Mouse (Mus musculus) embryonic facial prominence, embryonic 15.5 days (tissue): ENCODE results near the gene Chst10. TPM values are rescaled to one million over a fixed set of nuclear protein-coding genes. Genes with fewer than 3 reads are reported as not detected.

Experiments
- ATAC-seq: fragments of 200-750 bp; cut with Nextera tagmentation; 2 replicates; pipeline ENCODE4 v1.8.0; 2017; ENCODE audit warnings: low read depth, moderate TSS enrichment; ENCODE audit not compliant: insufficient number of reproducible peaks, low FRiP score, low TSS enrichment
- H3K27ac ChIP-seq: fragments of 300-500 bp; sonication (generic); replicated peaks from 2 replicates; pipeline ENCODE4 v1.5.1; 2015; ENCODE audit warnings: mild to moderate bottlenecking, inconsistent platforms
- H3K27me3 ChIP-seq: fragments of 300-500 bp; sonication (generic); 2 replicates; pipeline ENCODE4 v1.6.1; 2015; ENCODE audit warnings: inconsistent platforms
- H3K36me3 ChIP-seq: fragments of 300-500 bp; sonication (generic); 2 replicates; pipeline ENCODE4 v1.6.1; 2015; ENCODE audit warnings: mild to moderate bottlenecking, inconsistent platforms
- H3K4me1 ChIP-seq: fragments of 300-500 bp; sonication (generic); 2 replicates; pipeline ENCODE4 v1.6.1; 2015; ENCODE audit warnings: inconsistent platforms
- H3K4me2 ChIP-seq: fragments of 300-500 bp; sonication (generic); replicated peaks from 2 replicates; pipeline ENCODE4 v1.6.1; 2015; ENCODE audit warnings: mild to moderate bottlenecking, inconsistent platforms
- H3K4me3 ChIP-seq: fragments of 300-500 bp; sonication (generic); replicated peaks from 2 replicates; pipeline ENCODE4 v1.5.1; 2015; ENCODE audit warnings: mild to moderate bottlenecking, inconsistent platforms
- H3K9ac ChIP-seq: fragments of 300-500 bp; sonication (generic); 2 replicates; pipeline ENCODE4 v1.6.1; 2015; ENCODE audit warnings: inconsistent platforms
- H3K9me3 ChIP-seq: fragments of 300-500 bp; sonication (generic); replicated peaks from 2 replicates; pipeline ENCODE4 v1.6.1; 2016; ENCODE audit warnings: inconsistent platforms
- WGBS: fragments of 180-500 bp; shearing (Covaris S2); methylation state at CpG from one replicate; pipeline ENCODE4 v1.1.7; 2015; 5-methylcytosine and 5-hydroxymethylcytosine counted together
- polyA plus RNA-seq: library from polyadenylated mRNA; unstranded; fragments of >200 nt; fragmentation: Nextera tagmentation; extraction: Ambion mirVana; gene quantifications from 2 replicates; pipeline ENCODE4 v1.2.1, GENCODE M21; 2015

The Chst10 gene
- polyA plus RNA-seq, 1 experiment from 2014 or later = 9.4 TPM

DNA sequence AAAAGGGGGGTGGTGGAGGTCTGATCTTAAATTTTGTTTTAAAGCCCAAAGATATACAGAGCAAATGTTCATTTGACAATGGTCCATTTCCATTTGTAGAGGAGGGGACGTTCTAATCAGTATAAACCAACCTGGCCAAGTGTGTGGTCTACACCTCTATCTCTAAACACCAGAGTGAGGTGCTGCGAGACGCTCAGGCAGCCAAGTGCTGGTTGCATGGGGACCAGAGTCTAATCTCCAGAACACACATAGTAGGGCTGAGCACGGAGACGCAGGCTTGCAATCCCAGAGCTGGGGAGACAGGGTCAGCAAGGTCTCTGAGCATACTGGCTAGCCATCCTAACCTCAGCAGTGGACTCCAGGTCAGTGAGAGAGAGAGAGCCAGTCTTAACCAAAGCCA, 6.5 kb downstream of the Chst10 start:
- Histone ChIP-seq H3K27ac (no peak overlapping the region), H3K4me2 (no peak overlapping the region), H3K9ac (no peak overlapping the region), H3K27me3 (no peaks in the 10 kb centered on the region), H3K4me1 (peaks cover 14% of the 10 kb centered on the region; the same call in 1 of the 2 replicates), H3K36me3 (no peaks in the 10 kb centered on the region), H3K4me3 (no peak overlapping the region), H3K9me3 (no peaks in the 10 kb centered on the region)
- 92% methylated on average over 5 of the region's 5 CpGs for WGBS
- ATAC-seq = no peak

DNA sequence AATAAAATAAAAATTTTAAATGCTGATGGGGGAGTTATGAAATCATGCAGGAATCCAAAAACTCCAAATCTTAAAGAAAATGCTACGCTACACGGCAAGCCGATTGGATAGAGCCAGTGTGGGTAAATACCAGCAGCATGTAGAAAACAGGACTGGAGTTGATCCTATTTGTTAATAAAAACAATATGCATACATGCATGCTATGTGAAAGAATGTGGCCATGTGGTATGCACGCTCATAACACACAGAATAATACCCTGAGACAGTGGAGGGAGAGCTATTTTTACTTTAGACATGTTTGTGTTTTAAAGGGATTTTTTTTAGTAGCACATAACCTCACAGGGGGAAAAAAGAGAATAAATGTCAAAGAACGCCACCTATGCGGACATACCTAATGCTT, 9.2 kb downstream of the Chst10 start:
- Histone ChIP-seq H3K4me2 (no peak overlapping the region; the same call in 1 of the 2 replicates), H3K4me3 (no peak overlapping the region), H3K4me1 (peaks cover 18% of the 10 kb centered on the region), H3K27ac (peak overlapping the region; percentile 71), H3K36me3 (peaks cover 5% of the 10 kb centered on the region; the same call in 1 of the 2 replicates), H3K27me3 (no peaks in the 10 kb centered on the region), H3K9ac (no peak overlapping the region), H3K9me3 (no peaks in the 10 kb centered on the region)
- WGBS = 40% methylated on average over 6 of the region's 6 CpGs
- ATAC-seq = peak; percentile 61; the same call in 1 of the 2 replicates

DNA sequence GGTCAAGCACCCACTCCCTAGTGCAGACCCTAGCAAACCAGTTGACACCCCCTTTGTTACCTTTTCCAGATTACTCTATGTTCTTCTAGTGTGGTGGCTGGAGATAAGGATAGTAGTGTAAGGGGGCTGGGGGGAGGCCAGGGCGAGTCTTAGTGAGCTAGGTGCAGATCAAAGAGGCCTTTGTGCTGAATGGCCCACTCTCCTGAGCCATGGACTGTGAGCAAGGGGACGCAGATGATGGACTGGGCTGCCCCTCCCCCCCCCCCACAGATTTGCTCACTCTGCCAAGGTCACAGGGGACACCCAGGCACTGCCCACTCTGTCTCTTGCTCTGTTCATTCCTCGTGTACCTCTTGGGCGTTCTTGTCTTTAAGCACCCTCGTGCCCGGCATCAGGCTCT, 10.9 kb downstream of the Chst10 start:
- ATAC-seq = no peak
- peaks cover 18% of the 10 kb centered on the region for H3K4me1 ChIP-seq

DNA sequence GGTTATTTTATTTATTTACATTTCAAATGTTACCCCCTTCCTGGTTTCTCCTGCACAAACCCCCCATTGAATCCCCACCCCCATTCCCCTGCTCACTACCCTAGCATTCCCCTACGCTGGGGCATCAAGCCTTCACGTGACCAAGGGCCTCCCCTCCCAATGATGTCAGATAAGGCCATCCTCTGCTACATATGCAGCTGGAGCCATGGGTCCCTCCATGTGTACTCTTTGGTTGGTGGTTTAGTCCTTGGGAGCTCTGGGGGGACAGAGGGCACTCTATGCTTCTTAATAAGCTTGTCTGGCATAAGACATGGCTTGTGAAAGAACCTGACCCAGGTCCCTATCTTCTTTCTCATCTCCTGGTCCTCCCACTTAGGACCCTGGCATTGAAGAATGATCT, 11.4 kb downstream of the Chst10 start:
- Histone ChIP-seq H3K9ac (no peak overlapping the region), H3K9me3 (no peaks in the 10 kb centered on the region), H3K27me3 (no peaks in the 10 kb centered on the region), H3K27ac (no peak overlapping the region), H3K4me2 (no peak overlapping the region), H3K4me1 (peaks cover 18% of the 10 kb centered on the region), H3K36me3 (peaks cover 5% of the 10 kb centered on the region; the same call in 1 of the 2 replicates), H3K4me3 (no peak overlapping the region)
- no peak for ATAC-seq
- WGBS = 89% methylated on average over 2 of the region's 2 CpGs

More for the DNA sequence above, 10.9 kb downstream of the Chst10 start:
- Histone ChIP-seq H3K27me3 (no peaks in the 10 kb centered on the region), H3K9me3 (no peaks in the 10 kb centered on the region), H3K4me3 (no peak overlapping the region), H3K36me3 (peaks cover 5% of the 10 kb centered on the region; the same call in 1 of the 2 replicates), H3K4me2 (no peak overlapping the region), H3K27ac (no peak overlapping the region), H3K9ac (no peak overlapping the region)
- WGBS = 72% methylated on average over 6 of the region's 6 CpGs

DNA sequence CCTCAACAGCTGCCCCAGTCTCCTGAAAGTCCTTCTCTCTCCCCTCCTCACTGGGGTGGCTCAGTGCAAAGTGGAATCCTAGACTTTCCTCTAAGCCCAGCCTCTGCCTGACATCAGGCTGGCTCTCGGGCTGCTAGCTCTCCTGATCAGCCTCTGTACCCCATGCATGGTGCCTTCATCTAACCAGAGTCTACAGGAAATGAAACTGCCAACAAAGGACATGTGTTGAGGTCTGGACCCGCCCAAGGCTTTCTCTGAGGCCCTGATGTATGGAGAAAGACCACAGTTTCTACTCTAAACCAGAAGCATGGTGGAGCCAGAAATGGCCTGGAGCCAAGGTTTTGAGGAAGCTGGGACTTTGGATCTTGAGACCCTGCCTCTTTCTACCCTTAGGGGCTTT, 12.0 kb downstream of the Chst10 start:
- Histone ChIP-seq H3K36me3 (peaks cover 5% of the 10 kb centered on the region; the same call in 1 of the 2 replicates), H3K9ac (no peak overlapping the region), H3K27ac (0 out of 2 replicates have a peak overlapping the region, but pooled peaks have one; percentile 23), H3K4me3 (no peak overlapping the region), H3K27me3 (no peaks in the 10 kb centered on the region), H3K4me2 (no peak overlapping the region), H3K4me1 (peaks cover 18% of the 10 kb centered on the region), H3K9me3 (no peaks in the 10 kb centered on the region)
- 43% methylated on average over 2 of the region's 2 CpGs for WGBS
- ATAC-seq = no peak

DNA sequence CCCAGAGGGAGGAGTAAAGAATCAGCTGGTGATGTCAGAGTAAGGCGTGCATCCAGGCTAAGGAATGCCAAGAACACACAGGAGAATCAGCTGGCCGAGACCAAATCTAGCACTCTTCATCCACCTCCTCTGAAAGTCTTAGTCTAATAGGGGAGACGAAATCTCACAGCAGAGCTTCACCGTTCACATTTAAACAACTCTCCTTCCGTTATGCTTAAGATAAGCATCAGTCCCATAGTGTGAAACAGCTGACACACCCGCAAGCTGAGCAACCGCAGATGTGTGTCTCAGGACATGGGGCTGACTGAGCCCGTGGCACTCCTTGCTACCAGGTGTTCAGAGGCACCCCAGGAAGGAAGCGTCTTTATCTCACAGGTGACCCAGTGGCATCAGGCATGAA, 14.2 kb downstream of the Chst10 start:
- 75% methylated on average over 9 of the region's 9 CpGs for WGBS
- no peak overlapping the region for H3K9ac ChIP-seq
- H3K4me1 ChIP-seq = peaks cover 12% of the 10 kb centered on the region
- no peak overlapping the region for H3K4me2 ChIP-seq
- H3K4me3 ChIP-seq = no peak overlapping the region
- peaks cover 5% of the 10 kb centered on the region; the same call in 1 of the 2 replicates for H3K36me3 ChIP-seq
- no peak for ATAC-seq
- no peak overlapping the region for H3K27ac ChIP-seq
- no peaks in the 10 kb centered on the region for H3K9me3 ChIP-seq
- no peaks in the 10 kb centered on the region for H3K27me3 ChIP-seq

DNA sequence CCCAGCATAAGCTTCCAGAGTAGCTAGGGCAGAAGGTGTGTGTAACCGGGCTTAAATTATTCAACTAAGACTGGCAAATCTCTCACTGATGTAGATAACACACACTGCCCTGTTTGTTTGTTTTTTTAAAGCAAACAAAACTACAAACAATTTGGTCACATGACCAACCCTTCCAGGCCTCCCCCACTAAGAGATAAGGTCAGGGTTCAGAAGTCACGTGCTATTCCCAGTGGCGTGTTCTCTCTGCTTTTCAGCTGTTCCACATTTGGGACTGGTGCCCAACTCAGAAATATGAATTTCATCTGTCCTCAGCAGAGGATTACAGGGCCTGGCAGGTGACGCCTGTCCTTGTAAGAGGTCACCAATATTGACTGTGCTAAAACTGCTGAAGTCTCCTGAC, 15.2 kb downstream of the Chst10 start:
- Histone ChIP-seq H3K36me3 (peaks cover 5% of the 10 kb centered on the region; the same call in 1 of the 2 replicates), H3K27ac (no peak overlapping the region), H3K4me2 (no peak overlapping the region), H3K9me3 (no peaks in the 10 kb centered on the region), H3K4me3 (no peak overlapping the region), H3K4me1 (peaks cover 7% of the 10 kb centered on the region), H3K27me3 (no peaks in the 10 kb centered on the region), H3K9ac (no peak overlapping the region)
- no peak for ATAC-seq
- WGBS = 77% methylated on average over 4 of the region's 4 CpGs

DNA sequence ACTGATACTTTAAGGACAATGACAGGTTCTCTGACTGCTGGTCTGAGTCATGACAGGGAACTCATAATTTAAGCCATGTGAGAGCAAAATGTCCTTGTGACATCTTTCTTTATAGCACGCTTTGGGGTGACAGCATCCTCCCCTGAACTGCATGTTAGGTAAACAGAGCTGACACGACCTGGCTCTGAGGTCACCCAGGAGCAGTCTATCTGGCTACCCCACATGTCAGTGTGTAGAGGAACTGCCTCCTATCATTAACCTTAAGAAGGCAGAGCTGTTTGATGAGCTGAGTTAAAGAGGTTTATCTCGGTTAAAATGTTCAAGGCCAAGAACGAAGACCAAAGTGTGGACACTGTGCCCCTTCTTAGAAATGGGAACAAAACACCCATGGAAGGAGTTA, 16.6 kb downstream of the Chst10 start:
- WGBS = 67% methylated on average over 4 of the region's 4 CpGs
- H3K27ac ChIP-seq = no peak overlapping the region
- H3K4me1 ChIP-seq = peaks cover 4% of the 10 kb centered on the region

DNA sequence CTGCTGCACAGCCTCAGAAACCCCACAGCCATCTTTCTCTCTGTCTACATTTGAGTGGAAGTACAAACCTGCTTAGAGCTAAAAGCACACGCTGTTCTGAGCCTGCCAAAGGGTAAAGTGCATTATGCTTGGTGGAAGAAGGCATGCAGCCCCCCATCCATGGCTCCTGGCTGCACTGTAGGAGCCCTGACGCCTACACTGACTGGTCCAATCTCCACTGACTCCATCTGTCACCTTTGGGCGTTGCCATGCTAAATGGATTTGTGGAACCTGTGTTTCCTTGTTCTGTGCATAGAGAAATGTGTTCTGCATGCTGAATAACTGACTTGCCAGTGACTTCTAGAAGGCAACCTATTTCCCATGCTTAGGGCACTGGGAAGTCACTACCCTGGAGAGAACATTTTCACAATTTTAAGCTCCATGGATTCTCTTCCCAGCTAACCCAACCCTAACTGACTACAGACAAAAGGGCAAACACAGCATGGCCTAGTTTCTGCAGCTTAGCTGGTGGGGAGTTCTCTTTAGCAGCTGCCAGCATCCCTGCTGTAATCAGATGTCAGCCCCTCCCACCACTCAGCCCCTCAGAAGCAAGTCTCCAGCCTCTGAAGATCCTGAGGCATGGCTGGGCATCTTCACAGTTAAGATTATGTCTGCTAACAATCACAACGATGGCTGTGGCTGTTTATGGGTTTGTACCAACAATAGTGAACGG, 21.1 kb downstream of the Chst10 start:
- no peak for ATAC-seq
- H3K27me3 ChIP-seq = no peaks in the 10 kb centered on the region
- WGBS = 58% methylated on average over 5 of the region's 5 CpGs

More for the DNA sequence above, 16.6 kb downstream of the Chst10 start:
- no peak overlapping the region for H3K9ac ChIP-seq
- H3K4me2 ChIP-seq = no peak overlapping the region
- peaks cover 5% of the 10 kb centered on the region; the same call in 1 of the 2 replicates for H3K36me3 ChIP-seq
- no peaks in the 10 kb centered on the region for H3K27me3 ChIP-seq
- H3K9me3 ChIP-seq = no peaks in the 10 kb centered on the region
- no peak overlapping the region for H3K4me3 ChIP-seq
- no peak for ATAC-seq

DNA sequence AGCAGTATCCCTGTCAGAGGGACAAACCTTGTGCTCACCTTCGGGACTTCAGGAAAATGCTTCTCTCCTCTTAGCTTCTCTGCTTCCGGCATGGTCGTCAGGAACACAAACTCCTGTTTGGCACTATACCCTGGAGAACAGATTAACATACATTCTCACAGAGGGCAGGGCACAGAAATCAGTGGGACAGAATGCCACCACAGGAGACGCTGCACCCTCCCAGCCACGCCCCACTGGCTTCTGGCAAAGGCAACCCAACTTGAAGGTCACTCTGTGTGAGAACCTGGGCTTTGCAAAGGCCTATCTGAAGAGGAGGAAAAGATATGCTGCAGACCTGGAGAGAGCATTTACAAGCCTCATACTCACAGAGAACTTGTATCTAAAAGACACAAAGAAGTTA, 24.1 kb downstream of the Chst10 start:
- no peaks in the 10 kb centered on the region for H3K9me3 ChIP-seq
- no peak overlapping the region for H3K4me3 ChIP-seq
- no peak overlapping the region for H3K4me2 ChIP-seq
- no peaks in the 10 kb centered on the region for H3K27me3 ChIP-seq
- no peaks in the 10 kb centered on the region for H3K4me1 ChIP-seq
- no peak overlapping the region for H3K27ac ChIP-seq
- WGBS = 78% methylated on average over 5 of the region's 5 CpGs
- H3K36me3 ChIP-seq = peaks cover 2% of the 10 kb centered on the region; the same call in 1 of the 2 replicates
- ATAC-seq = no peak
- H3K9ac ChIP-seq = no peak overlapping the region

More for the DNA sequence above, 21.1 kb downstream of the Chst10 start:
- Histone ChIP-seq H3K9ac (no peak overlapping the region), H3K9me3 (no peaks in the 10 kb centered on the region), H3K4me3 (no peak overlapping the region), H3K27ac (no peak overlapping the region), H3K4me2 (no peak overlapping the region), H3K36me3 (peaks cover 2% of the 10 kb centered on the region; the same call in 1 of the 2 replicates), H3K4me1 (no peaks in the 10 kb centered on the region)

DNA sequence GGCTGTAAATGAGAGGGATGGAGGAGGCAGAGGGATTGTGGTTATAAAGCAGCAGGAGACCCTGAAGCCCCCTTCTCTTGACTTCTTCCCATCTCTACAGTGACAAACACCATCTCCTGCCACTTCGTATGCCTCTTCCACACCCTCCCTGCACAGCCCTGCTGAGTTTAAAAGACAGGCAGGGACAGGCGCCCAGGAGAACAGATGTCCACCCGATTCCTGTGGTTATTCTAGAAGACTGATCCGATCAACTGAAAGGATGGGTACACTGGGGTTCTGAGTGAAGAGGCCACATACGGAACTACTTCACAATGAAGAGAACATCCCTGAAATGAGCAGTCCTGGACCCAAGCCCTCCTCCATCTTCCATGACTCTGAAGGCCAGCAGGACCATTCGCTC, 26.1 kb downstream of the Chst10 start:
- WGBS = 84% methylated on average over 6 of the region's 6 CpGs
- no peak overlapping the region for H3K9ac ChIP-seq
- H3K27ac ChIP-seq = no peak overlapping the region
- no peaks in the 10 kb centered on the region for H3K4me1 ChIP-seq
- no peak for ATAC-seq
- peaks cover 2% of the 10 kb centered on the region; the same call in 1 of the 2 replicates for H3K36me3 ChIP-seq
- H3K4me3 ChIP-seq = no peak overlapping the region
- H3K4me2 ChIP-seq = no peak overlapping the region
- H3K27me3 ChIP-seq = no peaks in the 10 kb centered on the region
- H3K9me3 ChIP-seq = no peaks in the 10 kb centered on the region
